Mouse (Mus musculus) heart, postnatal 4 days (tissue): ENCODE measurements around the gene Eps15. TPM values are rescaled to one million over a fixed set of nuclear protein-coding genes. Genes with fewer than 3 reads are reported as not detected.
"Not testable (repeated sequence)": the region's sequence is repeated elsewhere in the genome, so short reads cannot be mapped to it uniquely, and the experiment has no call there.

Experiments
- DNase-seq: peaks from one replicate; pipeline ENCODE4 v3.0.0; 2021
- total RNA-seq, 2 experiments: library from RNA; stranded (reverse); gene quantifications; 2 replicates each; pipeline ENCODE4 v1.2.3; 2021

The Eps15 gene
- total RNA-seq, 2 experiments from 2014 or later = 42.5 to 45.9 TPM

DNA sequence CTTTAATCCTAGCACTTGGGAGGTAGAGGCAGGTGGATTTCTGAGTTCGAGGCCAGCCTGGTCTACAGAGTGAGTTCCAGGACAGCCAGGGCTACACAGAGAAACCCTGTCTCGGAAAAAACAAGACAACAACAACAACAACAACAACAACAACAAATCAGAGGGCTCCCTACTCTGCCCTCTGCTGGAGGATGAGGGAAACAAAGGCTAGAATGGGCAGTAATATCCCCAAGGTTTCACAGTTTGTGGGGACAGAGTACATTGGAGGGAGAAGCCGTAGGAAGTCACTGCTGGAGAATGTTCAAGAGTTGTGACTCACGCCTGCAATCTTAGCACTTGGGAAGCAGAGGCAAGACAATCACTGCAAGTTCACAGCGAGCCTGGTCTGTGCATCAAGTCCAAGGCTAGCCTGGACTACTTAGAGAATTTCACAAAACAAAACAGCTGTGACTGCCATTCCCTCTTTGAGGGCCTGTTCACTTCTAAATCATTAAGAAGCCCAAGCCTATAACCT, 121.2 kb downstream of the Eps15 start:
- no peak for DNase-seq

- DNase-seq = not testable (repeated sequence)
Measured at GRCm38 (mm10) chr4:109404908-109405307, 124.8 kb downstream of the Eps15 start.

DNA sequence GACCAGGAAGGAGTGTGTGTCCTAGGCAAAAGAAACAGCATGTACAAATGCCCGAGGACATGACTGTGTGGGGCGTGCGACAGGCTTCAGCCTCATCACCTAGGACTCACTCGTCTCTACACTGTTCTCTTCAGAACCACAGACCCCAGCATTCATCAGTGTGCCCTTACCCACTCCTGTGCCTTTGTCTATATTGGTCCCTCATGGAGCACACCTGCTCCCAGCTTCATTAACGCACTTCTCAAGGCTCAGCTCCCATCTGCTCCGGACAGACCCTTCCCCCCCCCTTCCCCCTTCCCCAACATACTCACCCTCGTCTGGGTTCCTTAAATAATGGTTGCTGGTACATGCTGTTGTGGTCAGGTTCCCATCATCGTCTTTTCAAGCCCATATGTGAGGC, 125.3 kb downstream of the Eps15 start:
- DNase-seq = no peak

DNA sequence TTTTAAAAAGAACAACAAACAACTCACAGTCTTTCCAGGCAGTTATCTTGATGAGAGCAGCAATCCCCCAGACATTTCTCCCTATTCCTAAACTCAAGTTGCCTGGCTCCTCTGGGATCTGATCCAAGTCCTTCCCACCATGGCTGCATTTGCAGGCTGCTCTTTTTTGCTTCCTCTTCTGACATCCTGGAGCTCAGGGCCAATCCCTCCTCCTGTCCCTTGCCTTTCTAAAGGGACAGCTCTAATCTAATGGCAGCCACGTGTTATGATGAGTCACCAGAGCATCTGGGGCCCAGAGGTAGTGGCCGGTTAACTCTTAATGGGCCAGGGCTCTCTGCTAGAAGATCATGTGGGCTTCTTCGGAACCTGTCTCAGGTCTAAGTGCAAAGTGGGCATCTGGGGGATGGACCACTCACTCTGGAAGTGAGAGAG, 126.0 kb downstream of the Eps15 start:
- peak; percentile 82 for DNase-seq

DNA sequence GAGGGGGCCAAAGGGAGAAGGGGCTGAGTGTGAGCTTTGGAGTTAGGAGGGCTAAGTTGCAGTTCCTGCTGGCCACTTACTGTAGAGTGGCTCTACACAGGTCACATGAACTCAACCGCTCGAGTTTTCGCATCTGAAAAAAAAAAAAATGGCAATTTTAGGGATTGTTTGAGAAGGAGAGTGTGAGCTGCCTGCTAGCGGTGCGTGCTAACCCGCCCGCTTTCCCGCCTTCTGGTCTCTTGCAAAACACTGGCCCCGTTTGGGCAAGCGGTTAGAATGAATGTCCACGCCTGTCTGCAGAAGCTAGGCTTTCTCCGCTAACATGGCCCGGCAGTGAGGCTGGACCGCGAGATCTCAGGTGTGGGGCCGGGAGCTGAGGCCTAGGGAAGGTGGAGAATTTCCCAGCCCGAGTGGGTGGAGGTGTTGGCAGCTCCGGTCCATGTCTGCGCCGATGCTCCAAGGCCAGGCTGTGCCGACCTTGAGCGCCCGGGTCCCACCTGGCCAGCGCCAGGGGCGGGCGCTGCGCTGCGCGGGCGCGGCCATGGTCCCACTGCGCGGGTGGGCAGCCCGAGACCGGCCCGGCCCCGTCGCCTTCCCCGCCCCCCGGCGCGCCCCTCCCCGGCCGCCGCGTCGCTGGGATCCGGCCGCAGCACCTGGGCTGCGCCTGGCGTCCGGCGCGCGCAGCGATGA, 126.6 kb downstream of the Eps15 start, which contains the start of gene Ttc39a:
Gene Ttc39a, plus strand, starts transcription at position 138 of the 690 bp plus-strand sequence.
- DNase-seq = peak; percentile 45

DNA sequence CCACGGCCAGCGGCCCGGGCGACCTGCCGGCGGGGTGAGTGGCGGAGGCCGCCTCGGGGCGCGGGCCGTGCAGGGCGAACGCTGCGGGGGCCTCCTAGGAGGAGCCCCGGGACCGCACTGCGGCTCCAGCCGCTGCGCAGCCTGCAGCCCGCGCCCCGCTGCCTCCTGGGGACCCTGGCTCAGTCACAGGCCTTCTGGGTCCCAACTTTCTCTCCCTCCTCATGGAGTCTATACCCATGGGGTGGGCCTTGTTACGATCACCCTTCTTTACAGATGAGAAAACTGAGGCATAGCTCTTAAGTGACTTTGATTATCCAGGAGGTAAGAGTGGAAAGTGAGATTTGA, 127.1 kb downstream of the Eps15 start:
- DNase-seq = no peak

- DNase-seq = no peak
Measured at GRCm38 (mm10) chr4:109407701-109408485, 127.8 kb downstream of the Eps15 start.

- no peak for DNase-seq
Measured at GRCm38 (mm10) chr4:109410681-109411376, 130.8 kb downstream of the Eps15 start.

GRCm38 (mm10) chr4:109411377-109411967, 131.4 kb downstream of the Eps15 start:
- DNase-seq = no peak

DNA sequence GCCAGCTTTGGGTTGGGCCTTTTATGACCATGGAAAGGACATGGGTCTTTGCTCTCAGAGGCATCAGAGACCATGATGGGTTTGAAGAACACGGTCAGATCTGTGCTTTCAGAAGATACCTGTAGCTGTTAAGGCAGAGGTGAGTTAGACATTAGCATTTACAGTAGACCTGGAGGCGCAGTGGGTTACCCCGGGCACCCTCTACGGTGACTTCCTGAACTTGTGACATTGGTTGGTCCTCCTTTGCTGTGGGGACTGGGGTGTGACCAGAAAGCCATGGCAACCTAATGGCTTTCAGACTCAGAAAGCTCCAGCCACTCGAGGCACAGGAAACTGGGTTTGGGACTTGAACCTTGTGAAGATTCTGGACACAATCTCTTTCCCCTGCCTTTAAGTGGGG, 132.2 kb downstream of the Eps15 start:
- no peak for DNase-seq

DNA sequence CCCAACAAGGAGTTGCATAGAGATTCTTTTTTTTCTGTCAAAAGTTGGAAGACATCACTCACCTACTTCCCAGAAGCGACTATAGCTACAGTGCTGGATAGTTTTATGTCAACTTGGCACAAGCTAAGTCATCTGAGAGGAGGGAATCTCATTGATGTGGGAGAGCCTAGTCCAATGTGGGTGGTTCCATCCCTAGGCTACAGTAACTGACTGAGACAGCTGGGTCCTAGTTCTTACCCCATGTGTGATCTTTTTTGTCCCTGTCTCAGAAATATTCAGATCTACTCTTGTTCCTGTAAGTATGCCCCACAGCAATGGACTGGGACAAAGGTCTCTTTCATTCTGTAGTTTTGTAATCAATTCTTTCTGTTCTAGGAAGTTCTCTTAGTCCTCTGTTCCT, 137.9 kb downstream of the Eps15 start:
- no peak for DNase-seq

GRCm38 (mm10) chr4:109419017-109419416, 138.9 kb downstream of the Eps15 start:
- no peak for DNase-seq

DNA sequence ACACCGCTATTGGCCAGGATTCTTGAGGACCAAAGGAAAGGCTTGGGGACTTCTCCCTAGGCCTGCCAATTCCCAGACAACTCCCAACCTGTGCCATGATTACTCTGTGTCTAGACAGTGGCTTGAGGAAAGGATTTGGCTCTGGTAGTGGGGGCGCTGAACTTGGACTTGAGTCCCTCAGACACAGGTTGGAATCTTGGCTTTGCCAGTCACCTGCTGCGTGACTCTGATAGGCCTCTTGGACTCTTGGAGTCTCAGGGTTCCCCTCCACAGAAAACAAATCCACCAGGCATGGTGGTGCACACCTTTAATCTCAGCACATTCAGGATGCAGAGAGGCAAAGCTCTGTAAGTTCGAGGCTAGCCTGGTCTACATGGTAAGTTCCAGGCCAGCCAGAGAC, 139.5 kb downstream of the Eps15 start:
- no peak for DNase-seq

GRCm38 (mm10) chr4:109420138-109420795, 140.2 kb downstream of the Eps15 start:
- DNase-seq = no peak

GRCm38 (mm10) chr4:109421608-109422007, 141.5 kb downstream of the Eps15 start:
- DNase-seq = no peak

- no peak for DNase-seq
Measured at GRCm38 (mm10) chr4:109422436-109422835, 142.4 kb downstream of the Eps15 start.

- no peak for DNase-seq
Measured at GRCm38 (mm10) chr4:109423438-109423837, 143.4 kb downstream of the Eps15 start.

GRCm38 (mm10) chr4:109427058-109427457, 147.0 kb downstream of the Eps15 start:
- no peak for DNase-seq

DNA sequence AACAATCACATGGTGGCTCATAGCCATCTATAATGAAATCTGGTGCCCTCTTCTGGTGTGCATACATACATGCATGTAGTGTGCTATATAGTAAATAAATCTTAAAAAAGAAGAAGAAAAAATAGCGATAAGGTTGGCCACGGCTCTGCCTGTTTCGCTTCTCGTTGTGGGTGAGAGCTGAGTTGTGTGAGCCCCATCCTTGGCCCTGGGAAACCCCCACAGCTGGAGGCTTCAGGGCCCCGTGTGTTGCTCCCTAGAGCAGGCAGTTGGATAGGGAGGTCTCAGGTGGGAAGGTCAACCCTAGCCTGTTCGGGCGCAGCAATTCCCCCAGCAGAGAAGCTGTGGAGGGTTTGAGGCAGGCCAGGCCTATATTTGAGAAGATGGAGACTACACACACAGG, 150.2 kb downstream of the Eps15 start:
- DNase-seq = no peak

- peak; percentile 58 for DNase-seq
Measured at GRCm38 (mm10) chr4:109430854-109431253, 150.8 kb downstream of the Eps15 start.

DNA sequence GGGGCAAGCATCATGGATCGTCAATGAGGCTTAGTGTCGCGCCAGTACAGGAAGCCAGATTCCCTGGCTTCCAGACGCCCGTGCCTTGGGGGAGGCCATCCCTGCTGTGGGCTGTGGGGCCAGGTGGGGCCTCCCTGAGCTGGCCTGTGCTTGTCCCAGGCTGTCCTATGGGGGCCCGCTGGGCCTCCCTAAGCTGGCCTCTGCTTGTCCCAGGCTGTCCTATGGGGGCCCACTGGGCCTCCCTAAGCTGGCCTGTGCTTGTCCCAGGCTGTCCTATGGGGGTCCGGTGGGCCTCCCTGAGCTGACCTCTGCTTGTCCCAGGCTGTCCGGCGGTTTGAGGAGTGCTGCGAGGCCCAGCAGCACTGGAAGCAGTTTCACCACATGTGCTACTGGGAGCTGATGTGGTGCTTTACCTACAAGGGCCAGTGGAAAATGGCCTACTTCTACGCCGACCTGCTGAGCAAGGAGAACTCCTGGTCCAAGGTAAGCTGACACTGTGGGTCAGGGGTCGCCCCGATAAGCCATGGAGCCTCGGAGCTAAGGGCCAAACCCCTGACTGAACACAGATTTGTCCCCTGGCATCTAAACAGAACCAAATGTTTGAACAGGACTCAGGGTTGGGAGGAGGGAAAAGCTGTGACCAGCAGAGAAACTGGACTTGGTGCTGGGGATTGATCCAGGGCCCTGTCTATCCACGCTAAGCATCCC, 152.8 kb downstream of the Eps15 start:
- DNase-seq = no peak
